Mouse (Mus musculus) stomach, postnatal 0 days (tissue): ENCODE data around the gene Ropn1.

Experiments
- CTCF ChIP-seq: IDR thresholded peaks from 2 replicates; pipeline ENCODE4 v1.5.1; 2016; ENCODE audit warnings: antibody characterized with exemption, low read depth, mild to moderate bottlenecking, moderate library complexity
- EP300 ChIP-seq: optimal IDR thresholded peaks from 2 replicates; pipeline ENCODE3; 2016; ENCODE audit warnings: antibody characterized with exemption

GRCm38 (mm10) chr16:34711481-34711880, 61.8 kb downstream of the Ropn1 start:
- TF ChIP-seq CTCF (peak; percentile 72), EP300 (no peak)
